Mouse (Mus musculus) neural tube, embryonic 15.5 days (tissue): ENCODE measurements around the gene Lrrk2. TPM values are rescaled to one million over a fixed set of nuclear protein-coding genes. Genes with fewer than 3 reads are reported as not detected.

Source experiments
- ATAC-seq: fragments of 200-750 bp; cut with Nextera tagmentation; 2 replicates; pipeline ENCODE4 v1.8.0; 2017; ENCODE audit warnings: mild to moderate bottlenecking, moderate TSS enrichment, moderate library complexity; ENCODE audit not compliant: low FRiP score
- H3K27ac ChIP-seq: fragments of 300-500 bp; sonication (generic); replicated peaks from 2 replicates; pipeline ENCODE4 v1.5.1; 2015; ENCODE audit warnings: mild to moderate bottlenecking, inconsistent platforms
- H3K27me3 ChIP-seq: fragments of 300-500 bp; sonication (generic); replicated peaks from 2 replicates; pipeline ENCODE4 v1.6.1; 2015; ENCODE audit warnings: inconsistent platforms
- H3K36me3 ChIP-seq: fragments of 300-500 bp; sonication (generic); 2 replicates; pipeline ENCODE4 v1.6.1; 2015; ENCODE audit warnings: inconsistent platforms
- H3K4me1 ChIP-seq: fragments of 300-500 bp; sonication (generic); 2 replicates; pipeline ENCODE4 v1.6.1; 2015; ENCODE audit warnings: inconsistent platforms
- H3K4me2 ChIP-seq: fragments of 300-500 bp; sonication (generic); 2 replicates; pipeline ENCODE4 v1.6.1; 2015; ENCODE audit warnings: inconsistent platforms, mild to moderate bottlenecking, moderate library complexity
- H3K4me3 ChIP-seq: fragments of 300-500 bp; sonication (generic); replicated peaks from 2 replicates; pipeline ENCODE4 v1.5.1; 2015; ENCODE audit warnings: mild to moderate bottlenecking, inconsistent platforms
- H3K9ac ChIP-seq: fragments of 300-500 bp; sonication (generic); replicated peaks from 2 replicates; pipeline ENCODE4 v1.6.1; 2015; ENCODE audit warnings: mild to moderate bottlenecking, inconsistent platforms
- H3K9me3 ChIP-seq: fragments of 300-500 bp; sonication (generic); replicated peaks from 2 replicates; pipeline ENCODE4 v1.6.1; 2016; ENCODE audit warnings: inconsistent platforms
- WGBS: fragments of 180-500 bp; shearing (Covaris S2); methylation state at CpG from one replicate; pipeline ENCODE4 v1.1.7; 2015; ENCODE audit warnings: mixed read lengths; 5-methylcytosine and 5-hydroxymethylcytosine counted together
- polyA plus RNA-seq: library from polyadenylated mRNA; unstranded; fragments of >200 nt; fragmentation: Nextera tagmentation; extraction: Ambion mirVana; gene quantifications from 2 replicates; pipeline ENCODE4 v1.2.1, GENCODE M21; 2015

The Lrrk2 gene
- polyA plus RNA-seq, 1 experiment from 2014 or later = 1.7 TPM

- no peak overlapping the region for H3K4me2 ChIP-seq
- no peaks in the 10 kb centered on the region for H3K27me3 ChIP-seq
- WGBS = 79% methylated on average over 7 of the region's 7 CpGs
- no peak overlapping the region for H3K4me3 ChIP-seq
- ATAC-seq = no peak
- H3K9me3 ChIP-seq = no peaks in the 10 kb centered on the region
- H3K4me1 ChIP-seq = no peaks in the 10 kb centered on the region
- no peak overlapping the region for H3K9ac ChIP-seq
- H3K36me3 ChIP-seq = no peaks in the 10 kb centered on the region
- no peak overlapping the region for H3K27ac ChIP-seq
Observed at GRCm38 (mm10) chr15:91651493-91651892, 21.5 kb upstream of the Lrrk2 start.

- no peaks in the 10 kb centered on the region for H3K36me3 ChIP-seq
- no peak overlapping the region for H3K27ac ChIP-seq
- ATAC-seq = no peak
- no peaks in the 10 kb centered on the region for H3K9me3 ChIP-seq
- H3K4me1 ChIP-seq = no peaks in the 10 kb centered on the region
- no peak overlapping the region for H3K4me3 ChIP-seq
- H3K9ac ChIP-seq = no peak overlapping the region
- no peaks in the 10 kb centered on the region for H3K27me3 ChIP-seq
- no peak overlapping the region for H3K4me2 ChIP-seq
- WGBS = 87% methylated on average over 6 of the region's 6 CpGs
Observed at GRCm38 (mm10) chr15:91658227-91658626, 14.7 kb upstream of the Lrrk2 start.

GRCm38 (mm10) chr15:91660277-91661078 lies 12.5 kb upstream of the Lrrk2 start:
- H3K36me3 ChIP-seq = no peaks in the 10 kb centered on the region
- no peaks in the 10 kb centered on the region for H3K27me3 ChIP-seq
- no peak overlapping the region for H3K9ac ChIP-seq
- no peak overlapping the region for H3K4me3 ChIP-seq
- no peak overlapping the region for H3K4me2 ChIP-seq
- no peaks in the 10 kb centered on the region for H3K4me1 ChIP-seq
- no peak overlapping the region for H3K27ac ChIP-seq
- no peaks in the 10 kb centered on the region for H3K9me3 ChIP-seq
- ATAC-seq = no peak
- WGBS = 75% methylated on average over 6 of the region's 6 CpGs

- no peak overlapping the region for H3K9ac ChIP-seq
Observed at GRCm38 (mm10) chr15:91661079-91661369, 12.0 kb upstream of the Lrrk2 start.

GRCm38 (mm10) chr15:91664586-91665132 lies 8.3 kb upstream of the Lrrk2 start:
- no peak overlapping the region for H3K9ac ChIP-seq
- 86% methylated on average over 10 of the region's 10 CpGs for WGBS
- no peaks in the 10 kb centered on the region for H3K36me3 ChIP-seq
- no peak for ATAC-seq
- no peaks in the 10 kb centered on the region for H3K4me1 ChIP-seq
- no peak overlapping the region for H3K4me2 ChIP-seq
- no peaks in the 10 kb centered on the region for H3K9me3 ChIP-seq
- H3K27me3 ChIP-seq = no peaks in the 10 kb centered on the region
- H3K27ac ChIP-seq = no peak overlapping the region
- H3K4me3 ChIP-seq = no peak overlapping the region

More at GRCm38 (mm10) chr15:91661079-91661369, 12.0 kb upstream of the Lrrk2 start:
- H3K9me3 ChIP-seq = no peaks in the 10 kb centered on the region
- H3K4me3 ChIP-seq = no peak overlapping the region
- WGBS = 84% methylated on average over 6 of the region's 6 CpGs
- H3K27ac ChIP-seq = no peak overlapping the region
- H3K4me1 ChIP-seq = no peaks in the 10 kb centered on the region
- ATAC-seq = no peak
- no peak overlapping the region for H3K4me2 ChIP-seq
- H3K27me3 ChIP-seq = no peaks in the 10 kb centered on the region
- no peaks in the 10 kb centered on the region for H3K36me3 ChIP-seq

GRCm38 (mm10) chr15:91665530-91665929 lies 7.4 kb upstream of the Lrrk2 start:
- H3K36me3 ChIP-seq = no peaks in the 10 kb centered on the region
- H3K9ac ChIP-seq = no peak overlapping the region
- WGBS = 96% methylated on average over 6 of the region's 6 CpGs
- no peak overlapping the region for H3K4me2 ChIP-seq
- H3K27me3 ChIP-seq = no peaks in the 10 kb centered on the region
- no peak overlapping the region for H3K4me3 ChIP-seq
- no peaks in the 10 kb centered on the region for H3K4me1 ChIP-seq
- no peaks in the 10 kb centered on the region for H3K9me3 ChIP-seq
- no peak overlapping the region for H3K27ac ChIP-seq
- no peak for ATAC-seq

GRCm38 (mm10) chr15:91671216-91671615 lies 1.8 kb upstream of the Lrrk2 start:
- 93% methylated on average over 2 of the region's 2 CpGs for WGBS
- no peaks in the 10 kb centered on the region for H3K27me3 ChIP-seq
- H3K9me3 ChIP-seq = no peaks in the 10 kb centered on the region
- H3K4me1 ChIP-seq = peaks cover 11% of the 10 kb centered on the region; the same call in 1 of the 2 replicates
- no peak for ATAC-seq
- H3K9ac ChIP-seq = no peak overlapping the region
- H3K27ac ChIP-seq = no peak overlapping the region
- H3K36me3 ChIP-seq = no peaks in the 10 kb centered on the region
- H3K4me2 ChIP-seq = no peak overlapping the region
- no peak overlapping the region for H3K4me3 ChIP-seq

- Histone ChIP-seq H3K27me3 (no peaks in the 10 kb centered on the region), H3K9ac (no peak overlapping the region), H3K9me3 (no peaks in the 10 kb centered on the region), H3K4me2 (no peak overlapping the region), H3K36me3 (no peaks in the 10 kb centered on the region), H3K4me1 (peaks cover 11% of the 10 kb centered on the region; the same call in 1 of the 2 replicates), H3K4me3 (no peak overlapping the region), H3K27ac (no peak overlapping the region)
- no peak for ATAC-seq
- 72% methylated on average over 5 of the region's 5 CpGs for WGBS
Observed at GRCm38 (mm10) chr15:91671987-91672386, 988 bp upstream of the Lrrk2 start.

GRCm38 (mm10) chr15:91673569-91673905 lies 562 bp downstream of the Lrrk2 start:
- no peaks in the 10 kb centered on the region for H3K27me3 ChIP-seq
- H3K9ac ChIP-seq = peak overlapping the region; percentile 58
- WGBS = 41% methylated on average over 5 of the region's 5 CpGs
- H3K36me3 ChIP-seq = no peaks in the 10 kb centered on the region
- ATAC-seq = peak; percentile 50; the same call in 1 of the 2 replicates
- H3K4me2 ChIP-seq = peak overlapping the region; percentile 82
- H3K9me3 ChIP-seq = no peaks in the 10 kb centered on the region
- no peak overlapping the region for H3K27ac ChIP-seq
- H3K4me3 ChIP-seq = peak overlapping the region; percentile 56
- H3K4me1 ChIP-seq = peaks cover 11% of the 10 kb centered on the region; the same call in 1 of the 2 replicates

- WGBS = 59% methylated on average over 2 of the region's 2 CpGs
- no peak for ATAC-seq
Observed at GRCm38 (mm10) chr15:91680116-91680515, 7.1 kb downstream of the Lrrk2 start.

GRCm38 (mm10) chr15:91685880-91686563 lies 13.0 kb downstream of the Lrrk2 start:
- Histone ChIP-seq H3K9me3 (no peaks in the 10 kb centered on the region), H3K36me3 (no peaks in the 10 kb centered on the region), H3K4me2 (no peak overlapping the region), H3K9ac (no peak overlapping the region), H3K4me1 (no peaks in the 10 kb centered on the region), H3K27me3 (no peaks in the 10 kb centered on the region), H3K4me3 (no peak overlapping the region), H3K27ac (no peak overlapping the region)
- WGBS = 87% methylated on average over 7 of the region's 7 CpGs
- no peak for ATAC-seq

More at GRCm38 (mm10) chr15:91680116-91680515, 7.1 kb downstream of the Lrrk2 start:
- H3K27me3 ChIP-seq = no peaks in the 10 kb centered on the region
- H3K27ac ChIP-seq = no peak overlapping the region
- H3K9me3 ChIP-seq = no peaks in the 10 kb centered on the region
- no peaks in the 10 kb centered on the region for H3K4me1 ChIP-seq
- H3K36me3 ChIP-seq = no peaks in the 10 kb centered on the region
- H3K4me3 ChIP-seq = no peak overlapping the region
- H3K4me2 ChIP-seq = no peak overlapping the region
- no peak overlapping the region for H3K9ac ChIP-seq

GRCm38 (mm10) chr15:91690648-91691047 lies 17.7 kb downstream of the Lrrk2 start:
- Histone ChIP-seq H3K36me3 (no peaks in the 10 kb centered on the region), H3K27me3 (no peaks in the 10 kb centered on the region), H3K4me2 (no peak overlapping the region), H3K27ac (no peak overlapping the region), H3K9ac (no peak overlapping the region), H3K4me1 (no peaks in the 10 kb centered on the region), H3K4me3 (no peak overlapping the region), H3K9me3 (no peaks in the 10 kb centered on the region)
- ATAC-seq = no peak
- 78% methylated on average over 9 of the region's 9 CpGs for WGBS
